Mouse (Mus musculus) intestine, postnatal 0 days (tissue): Measurements from ENCODE around the gene Aldob. TPM values are rescaled to one million over a fixed set of nuclear protein-coding genes. Genes with fewer than 3 reads are reported as not detected.
A peak's percentile ranks its signal among the peaks of the same experiment; 100 is the strongest.

Source experiments
- ATAC-seq: fragments of 200-750 bp; cut with Nextera tagmentation; 2 replicates; pipeline ENCODE4 v1.8.0; 2017; ENCODE audit warnings: mild to moderate bottlenecking, moderate TSS enrichment, moderate library complexity
- H3K27ac ChIP-seq: fragments of 300-500 bp; sonication (generic); 2 replicates; pipeline ENCODE4 v1.5.1; 2014; ENCODE audit warnings: mild to moderate bottlenecking, low read depth, low read length, moderate library complexity
- H3K27me3 ChIP-seq: fragments of 300-500 bp; sonication (generic); replicated peaks from 2 replicates; pipeline ENCODE4 v1.6.1; 2014; ENCODE audit warnings: low read length, mixed read lengths; ENCODE audit not compliant: control insufficient read depth, insufficient read depth
- H3K36me3 ChIP-seq: fragments of 300-500 bp; sonication (generic); 2 replicates; pipeline ENCODE4 v1.6.1; 2014; ENCODE audit warnings: mild to moderate bottlenecking, moderate library complexity; ENCODE audit not compliant: control insufficient read depth, insufficient read depth
- H3K4me1 ChIP-seq: fragments of 300-500 bp; sonication (generic); replicated peaks from 2 replicates; pipeline ENCODE4 v1.6.1; 2014; ENCODE audit warnings: antibody characterized with exemption, low read length, mixed read lengths; ENCODE audit not compliant: control insufficient read depth, insufficient read depth
- H3K4me2 ChIP-seq: fragments of 300-500 bp; sonication (generic); replicated peaks from 2 replicates; pipeline ENCODE4 v1.6.1; 2014; ENCODE audit warnings: low read depth, mild to moderate bottlenecking, moderate library complexity
- H3K4me3 ChIP-seq: fragments of 300-500 bp; sonication (generic); 2 replicates; pipeline ENCODE4 v1.5.1; 2014; ENCODE audit warnings: low read depth, low read length
- H3K9ac ChIP-seq: fragments of 300-500 bp; sonication (generic); 2 replicates; pipeline ENCODE4 v1.6.1; 2014; ENCODE audit warnings: mild to moderate bottlenecking, low read depth, low read length
- H3K9me3 ChIP-seq: fragments of 300-500 bp; sonication (generic); 2 replicates; pipeline ENCODE4 v1.6.1; 2016; ENCODE audit warnings: mixed run types; ENCODE audit not compliant: control insufficient read depth
- CTCF ChIP-seq: sonication (generic); IDR thresholded peaks from 2 replicates; pipeline ENCODE4 v1.5.1; 2016; ENCODE audit warnings: low read depth, mild to moderate bottlenecking, control low read depth, antibody characterized with exemption, moderate library complexity
- WGBS: fragments of 180-500 bp; shearing (Covaris S2); extraction: QIAGEN DNeasy Blood & Tissue Kit; methylation state at CpG from one replicate; pipeline ENCODE4 v1.1.7; 2014; 5-methylcytosine and 5-hydroxymethylcytosine counted together
- polyA plus RNA-seq: library from polyadenylated mRNA; unstranded; fragments of >200 nt; fragmentation: Nextera tagmentation; extraction: Ambion mirVana; gene quantifications from 2 replicates; pipeline ENCODE4 v1.2.1, GENCODE M21; 2015

Gene Aldob
- polyA plus RNA-seq: 1,579 and 1,674 TPM in 2 replicates

- peak within 1 kb of the TSS; percentile 49 for H3K4me3 ChIP-seq
- H3K9ac ChIP-seq: peak within 1 kb of the TSS; percentile 68
- peak within 1 kb of the TSS; percentile 67 for H3K4me2 ChIP-seq
- H3K4me1 ChIP-seq: no peaks in the 10 kb centered on the region
- peak; percentile 82 for ATAC-seq
- WGBS: 19% methylated on average over 3 of the region's 3 CpGs
- no peak for TF ChIP-seq CTCF
- no peaks in the 10 kb centered on the region for H3K27me3 ChIP-seq
- H3K9me3 ChIP-seq: no peaks in the 10 kb centered on the region
- peak within 1 kb of the TSS; percentile 91 for H3K27ac ChIP-seq
- no peaks in the 10 kb centered on the region for H3K36me3 ChIP-seq
These were observed at the start of gene Aldob for GRCm38 (mm10) chr4:49549383-49549782. Aldob (minus strand) TSS chr4:49549546.

GRCm38 (mm10) chr4:49597183-49598100, 48.1 kb upstream of the Aldob start, which contains the start of gene Tmem246:
Tmem246 (minus strand) TSS chr4:49597876.
- Histone ChIP-seq H3K4me2 (peak within 1 kb of the TSS; percentile 96), H3K9me3 (no peaks in the 10 kb centered on the region), H3K4me1 (no peaks in the 10 kb centered on the region), H3K36me3 (no peaks in the 10 kb centered on the region), H3K27me3 (no peaks in the 10 kb centered on the region), H3K9ac (peak within 1 kb of the TSS; percentile 84), H3K27ac (peak within 1 kb of the TSS; percentile 90), H3K4me3 (peak within 1 kb of the TSS; percentile 81)
- WGBS: 1% methylated on average over 76 of the region's 77 CpGs
- peak; percentile 43 for TF ChIP-seq CTCF
- ATAC-seq: peak; percentile 85

- H3K36me3 ChIP-seq: no peaks in the 10 kb centered on the region
- no peaks in the 10 kb centered on the region for H3K27me3 ChIP-seq
- 1% methylated on average over 20 of the region's 20 CpGs for WGBS
- H3K9ac ChIP-seq: peak overlapping the region; percentile 84
- H3K4me3 ChIP-seq: peak overlapping the region; percentile 81
- no peaks in the 10 kb centered on the region for H3K4me1 ChIP-seq
- H3K4me2 ChIP-seq: peak overlapping the region; percentile 96
- no peak for TF ChIP-seq CTCF
- peak; percentile 71 for ATAC-seq
- H3K9me3 ChIP-seq: no peaks in the 10 kb centered on the region
- peak overlapping the region; percentile 90 for H3K27ac ChIP-seq
These were observed 47.5 kb upstream of the Aldob start for GRCm38 (mm10) chr4:49596846-49597182.

DNA sequence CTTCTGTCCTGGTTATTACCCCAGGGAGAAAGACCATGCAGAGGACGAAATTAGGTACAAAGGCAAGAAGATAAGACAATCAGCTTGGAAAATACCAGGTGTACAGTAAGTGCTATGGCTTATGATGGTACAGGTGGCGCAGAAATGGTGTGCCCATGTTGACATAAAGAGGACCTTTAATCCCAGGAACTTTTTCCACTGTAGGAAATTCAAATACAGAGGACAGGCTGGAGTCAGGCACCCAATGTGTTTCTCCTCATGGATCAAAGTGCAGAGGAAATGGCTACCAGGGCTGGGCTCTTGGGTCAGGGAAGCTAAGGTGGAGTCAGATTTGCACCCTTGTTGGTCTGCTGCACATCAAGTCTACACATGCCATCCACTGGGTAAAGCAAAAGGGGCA, 40.8 kb upstream of the Aldob start:
- H3K9me3 ChIP-seq: no peaks in the 10 kb centered on the region
- H3K4me1 ChIP-seq: no peaks in the 10 kb centered on the region
- no peak overlapping the region for H3K9ac ChIP-seq
- no peak overlapping the region for H3K4me3 ChIP-seq
- no peak overlapping the region for H3K4me2 ChIP-seq
- H3K27ac ChIP-seq: peak overlapping the region; percentile 41; the same call in 1 of the 2 replicates
- ATAC-seq: peak; percentile 95
- no peak for TF ChIP-seq CTCF
- H3K27me3 ChIP-seq: no peaks in the 10 kb centered on the region
- WGBS: 37% methylated on average over 2 of the region's 2 CpGs
- peaks cover 9% of the 10 kb centered on the region; the same call in 1 of the 2 replicates for H3K36me3 ChIP-seq

GRCm38 (mm10) chr4:49586811-49587210, 37.5 kb upstream of the Aldob start:
- no peak for TF ChIP-seq CTCF
- H3K4me3 ChIP-seq: no peak overlapping the region
- no peak overlapping the region for H3K27ac ChIP-seq
- H3K4me1 ChIP-seq: no peaks in the 10 kb centered on the region
- no peaks in the 10 kb centered on the region for H3K27me3 ChIP-seq
- no peak overlapping the region for H3K9ac ChIP-seq
- ATAC-seq: no peak
- peaks cover 9% of the 10 kb centered on the region; the same call in 1 of the 2 replicates for H3K36me3 ChIP-seq
- no peak overlapping the region for H3K4me2 ChIP-seq
- 91% methylated on average over 10 of the region's 10 CpGs for WGBS
- no peaks in the 10 kb centered on the region for H3K9me3 ChIP-seq

- Histone ChIP-seq H3K27ac (no peak overlapping the region), H3K4me1 (no peaks in the 10 kb centered on the region), H3K36me3 (peaks cover 9% of the 10 kb centered on the region; the same call in 1 of the 2 replicates), H3K27me3 (no peaks in the 10 kb centered on the region), H3K9me3 (no peaks in the 10 kb centered on the region), H3K4me2 (no peak overlapping the region), H3K4me3 (no peak overlapping the region), H3K9ac (no peak overlapping the region)
- TF ChIP-seq CTCF: no peak
- 68% methylated on average over 7 of the region's 7 CpGs for WGBS
- no peak for ATAC-seq
These were observed 36.3 kb upstream of the Aldob start for GRCm38 (mm10) chr4:49585524-49586101.
